Mouse (Mus musculus) macrophage (primary cell): ENCODE data around the gene Mfap2. TPM values are rescaled to one million over a fixed set of nuclear protein-coding genes. Genes with fewer than 3 reads are reported as not detected.

Experiments used
- H3K27ac ChIP-seq: fragments of 350-480 bp; formaldehyde crosslinking; 2 replicates; pipeline ENCODE4 v1.9.0; 2021
- H3K36me3 ChIP-seq: fragments of 350-480 bp; formaldehyde crosslinking; 2 replicates; pipeline ENCODE4 v1.9.0; 2021; ENCODE audit errors: inconsistent target
- H3K4me3 ChIP-seq: fragments of 350-480 bp; formaldehyde crosslinking; 2 replicates; pipeline ENCODE4 v1.9.0; 2021; ENCODE audit errors: inconsistent target
- H3K79me2 ChIP-seq: fragments of 350-480 bp; formaldehyde crosslinking; 2 replicates; pipeline ENCODE4 v1.9.0; 2021; ENCODE audit errors: inconsistent target
- WGBS: methylation state at CpG from one replicate; pipeline ENCODE4 v1.1.7; 2026; ENCODE audit warnings: inconsistent platforms; ENCODE audit not compliant: missing documents; 5-methylcytosine and 5-hydroxymethylcytosine counted together
- polyA plus RNA-seq: library from polyadenylated mRNA; stranded (reverse); fragments of 250-400 nt; gene quantifications from 3 replicates; pipeline ENCODE4 v1.2.4, GENCODE M21; 2018; ENCODE audit warnings: inconsistent platforms
- total RNA-seq, 78 experiments: library from RNA; depleted of rRNA; stranded (reverse); fragments of 250-400 nt; gene quantifications; 1 replicate in 9 of 78; 2 replicates in 24 of 78; 3 replicates in 43 of 78; 4 replicates in 2 of 78; pipeline ENCODE4 v1.2.4; 2018; ENCODE audit warnings: inconsistent platforms in 56 of 78

Gene Mfap2
- 10 to 100 TPM in 1 of 26 experiments, 1 to 10 TPM in 4, under 1 TPM in 2, not detected in 19; 0.86 to 30.1 (median 1.1) TPM for total RNA-seq (2018; cell fraction: chromatin; rRNA removed)
- total RNA-seq (2018; cell fraction: cytosol; rRNA removed) = under 1 TPM in 2 of 26 experiments, not detected in 24; 0.18 to 0.47 TPM
- 1 to 10 TPM in 6 of 26 experiments, under 1 TPM in 5, not detected in 15; 0.50 to 3.5 (median 1.0) TPM for total RNA-seq (2018; cell fraction: nucleus; rRNA removed)
- polyA plus RNA-seq = not detected in 3 replicates

GRCm38 (mm10) chr4:141010118-141010517, at the start of gene Mfap2:
Gene Mfap2 (plus strand): TSS chr4:141010418.
- peaks cover 24% of the 10 kb centered on the region for H3K36me3 ChIP-seq
- WGBS = 41% methylated on average over 7 of the region's 7 CpGs
- H3K27ac ChIP-seq = no peak within 1 kb of the TSS
- no peak within 1 kb of the TSS for H3K4me3 ChIP-seq
- no peaks in the 10 kb centered on the region for H3K79me2 ChIP-seq

GRCm38 (mm10) chr4:140960781-140961466, 49.3 kb upstream of the Mfap2 start, which contains the start of gene Sdhb:
Gene Sdhb (plus strand): TSS chr4:140961203.
- H3K79me2 ChIP-seq = peaks cover 29% of the 10 kb centered on the region
- WGBS = 8% methylated on average over 32 of the region's 37 CpGs
- H3K4me3 ChIP-seq = peak within 1 kb of the TSS; percentile 99
- peak within 1 kb of the TSS; percentile 80 for H3K27ac ChIP-seq
- no peaks in the 10 kb centered on the region for H3K36me3 ChIP-seq

- H3K27ac ChIP-seq = peak overlapping the region; percentile 80
- peak overlapping the region; percentile 99 for H3K4me3 ChIP-seq
- H3K36me3 ChIP-seq = peaks cover 6% of the 10 kb centered on the region; the same call in 1 of the 2 replicates
- peaks cover 36% of the 10 kb centered on the region for H3K79me2 ChIP-seq
- 4% methylated on average over 38 of the region's 38 CpGs for WGBS
These were observed 48.6 kb upstream of the Mfap2 start for GRCm38 (mm10) chr4:140961467-140962206.

GRCm38 (mm10) chr4:140962207-140962909, 47.9 kb upstream of the Mfap2 start:
- Histone ChIP-seq H3K79me2 (peaks cover 43% of the 10 kb centered on the region), H3K4me3 (peak overlapping the region; percentile 99), H3K27ac (peak overlapping the region; percentile 80), H3K36me3 (peaks cover 13% of the 10 kb centered on the region; the same call in 1 of the 2 replicates)
- WGBS = 73% methylated on average over 8 of the region's 8 CpGs

GRCm38 (mm10) chr4:140962950-140963349, 47.3 kb upstream of the Mfap2 start:
- H3K36me3 ChIP-seq = peaks cover 17% of the 10 kb centered on the region; the same call in 1 of the 2 replicates
- H3K4me3 ChIP-seq = 0 out of 2 replicates have a peak overlapping the region, but pooled peaks have one; percentile 99
- peaks cover 45% of the 10 kb centered on the region for H3K79me2 ChIP-seq
- 50% methylated on average over 5 of the region's 5 CpGs for WGBS
- peak overlapping the region; percentile 80 for H3K27ac ChIP-seq

GRCm38 (mm10) chr4:140963941-140964597, 46.1 kb upstream of the Mfap2 start:
- WGBS = 51% methylated on average over 9 of the region's 9 CpGs
- Histone ChIP-seq H3K4me3 (no peak overlapping the region), H3K27ac (peak overlapping the region; percentile 80), H3K36me3 (peaks cover 17% of the 10 kb centered on the region; the same call in 1 of the 2 replicates), H3K79me2 (peaks cover 53% of the 10 kb centered on the region)

- Histone ChIP-seq H3K27ac (peak overlapping the region; percentile 80), H3K79me2 (peaks cover 59% of the 10 kb centered on the region), H3K36me3 (peaks cover 17% of the 10 kb centered on the region; the same call in 1 of the 2 replicates), H3K4me3 (no peak overlapping the region)
- WGBS = 6% methylated on average over 7 of the region's 7 CpGs
These were observed 45.6 kb upstream of the Mfap2 start for GRCm38 (mm10) chr4:140964620-140965019.

GRCm38 (mm10) chr4:140967386-140968159, 42.6 kb upstream of the Mfap2 start:
- Histone ChIP-seq H3K36me3 (peaks cover 41% of the 10 kb centered on the region), H3K27ac (no peak overlapping the region), H3K79me2 (peaks cover 47% of the 10 kb centered on the region), H3K4me3 (no peak overlapping the region)
- 87% methylated on average over 11 of the region's 11 CpGs for WGBS

GRCm38 (mm10) chr4:140971691-140972090, 38.5 kb upstream of the Mfap2 start:
- 63% methylated on average over 13 of the region's 13 CpGs for WGBS
- peaks cover 58% of the 10 kb centered on the region for H3K36me3 ChIP-seq
- H3K4me3 ChIP-seq = no peak overlapping the region
- 0 out of 2 replicates have a peak overlapping the region, but pooled peaks have one; percentile 7 for H3K27ac ChIP-seq
- H3K79me2 ChIP-seq = peaks cover 27% of the 10 kb centered on the region

- 89% methylated on average over 6 of the region's 6 CpGs for WGBS
- peaks cover 7% of the 10 kb centered on the region; the same call in 1 of the 2 replicates for H3K79me2 ChIP-seq
- H3K27ac ChIP-seq = peak overlapping the region; percentile 68
- H3K36me3 ChIP-seq = peaks cover 73% of the 10 kb centered on the region
- no peak overlapping the region for H3K4me3 ChIP-seq
These were observed 35.8 kb upstream of the Mfap2 start for GRCm38 (mm10) chr4:140974408-140974807.

GRCm38 (mm10) chr4:140975356-140975755, 34.9 kb upstream of the Mfap2 start:
- Histone ChIP-seq H3K4me3 (no peak overlapping the region), H3K36me3 (peaks cover 76% of the 10 kb centered on the region), H3K79me2 (peaks cover 4% of the 10 kb centered on the region; the same call in 1 of the 2 replicates), H3K27ac (peak overlapping the region; percentile 68)
- WGBS = 46% methylated on average over 7 of the region's 7 CpGs

GRCm38 (mm10) chr4:140977278-140977677, 32.9 kb upstream of the Mfap2 start:
- Histone ChIP-seq H3K36me3 (peaks cover 61% of the 10 kb centered on the region), H3K27ac (no peak overlapping the region), H3K4me3 (no peak overlapping the region), H3K79me2 (peaks cover 4% of the 10 kb centered on the region; the same call in 1 of the 2 replicates)
- WGBS = 93% methylated on average over 7 of the region's 10 CpGs
